Mouse (Mus musculus) right cerebral cortex, postnatal 36 days (tissue): ENCODE results near the gene Atg14.
"Not testable (repeated sequence)": the region's sequence is repeated elsewhere in the genome, so short reads cannot be mapped to it uniquely, and the experiment has no call there.

ENCODE experiments used
- DNase-seq, 2 experiments: peaks; one replicate each; pipeline ENCODE4 v3.0.0; 2022; ENCODE audit warnings: low spot score in 2 of 2, mixed read lengths in 1 of 2

Gene Atg14

DNA sequence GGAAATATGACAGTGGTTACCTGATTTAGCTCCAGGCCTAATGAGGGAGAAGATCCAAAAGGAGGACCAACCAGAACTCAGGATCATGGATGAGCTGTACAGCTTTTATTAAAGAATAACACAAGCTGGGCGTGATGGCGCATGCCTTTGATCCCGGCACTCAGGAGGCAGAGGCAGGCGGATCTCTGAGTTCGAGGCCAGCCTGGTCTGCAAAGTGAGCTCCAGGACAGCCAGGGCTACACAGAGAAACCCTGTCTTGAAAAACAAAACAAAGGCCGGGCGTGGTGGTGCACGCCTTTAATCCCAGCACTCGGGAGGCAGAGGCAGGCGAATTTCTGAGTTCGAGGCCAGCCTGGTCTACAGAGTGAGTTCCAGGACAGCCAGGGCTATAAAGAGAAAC lies at the start of gene Atg14:
Atg14 (minus strand) TSS at position 101 of the 400 bp plus-strand sequence.
- DNase-seq, result not testable (repeated sequence)

DNA sequence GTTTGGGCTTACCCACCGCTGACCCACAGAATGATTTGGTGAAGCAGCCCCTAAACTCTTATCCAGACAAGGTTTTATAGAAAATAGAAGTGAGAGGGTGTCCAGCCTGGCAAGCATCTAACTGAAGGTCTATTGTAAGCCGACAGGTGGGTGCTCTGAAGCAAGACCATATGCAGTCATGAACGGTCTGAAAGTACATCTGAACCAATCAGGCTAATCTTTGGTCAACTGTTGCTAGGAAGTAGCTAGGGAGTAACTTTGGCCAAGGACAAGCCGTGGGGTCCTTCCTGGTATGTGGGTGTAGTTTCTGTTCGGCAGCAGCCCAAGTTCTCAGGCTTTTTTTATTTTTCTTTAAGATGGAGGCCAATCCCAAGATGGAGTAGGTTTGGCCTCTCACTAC lies 48.4 kb upstream of the Atg14 start:
- DNase-seq, result no peak

DNA sequence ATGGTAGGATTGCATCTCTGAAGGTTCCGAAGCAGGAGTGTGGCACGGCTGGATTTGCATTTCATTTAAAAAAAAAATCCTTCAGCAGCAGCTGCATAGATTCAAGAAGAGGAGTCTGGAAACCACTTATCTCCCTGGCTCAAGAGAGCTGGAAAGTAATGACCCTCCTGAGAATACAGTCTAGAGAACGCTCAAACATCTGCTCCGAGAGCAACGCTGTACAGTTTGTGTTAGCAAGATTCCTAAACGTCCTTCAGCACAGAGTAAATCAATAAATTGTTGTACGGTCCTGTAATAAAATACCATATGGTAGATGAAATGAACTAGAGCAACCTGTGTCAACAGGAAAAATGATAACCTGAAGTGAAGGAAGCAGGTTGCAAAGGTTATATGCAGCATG lies 42.8 kb upstream of the Atg14 start:
- no peak for DNase-seq

DNA sequence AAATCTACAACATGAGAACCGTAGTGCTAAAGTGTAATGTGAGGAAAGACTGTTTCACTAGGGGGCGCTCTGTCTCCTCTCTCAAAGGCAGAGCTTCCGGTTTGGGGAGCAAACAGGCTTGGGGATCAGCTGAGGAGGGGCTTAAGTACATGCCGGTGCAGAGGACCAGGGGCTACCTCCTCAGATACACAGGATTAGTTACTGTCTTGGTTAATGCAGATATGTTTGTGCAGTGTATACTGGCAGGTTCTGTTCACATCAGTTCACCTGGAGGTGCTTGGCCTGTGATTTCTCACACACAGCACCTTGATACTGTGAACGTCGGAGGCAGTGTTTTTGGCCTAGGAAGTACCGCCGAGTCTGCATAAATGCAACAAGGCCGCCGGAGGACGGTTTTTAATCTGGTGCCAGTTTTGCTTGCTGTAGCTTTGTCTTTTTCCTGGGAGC lies 27.5 kb upstream of the Atg14 start:
- DNase-seq, result peak; percentile 33 to 53

DNA sequence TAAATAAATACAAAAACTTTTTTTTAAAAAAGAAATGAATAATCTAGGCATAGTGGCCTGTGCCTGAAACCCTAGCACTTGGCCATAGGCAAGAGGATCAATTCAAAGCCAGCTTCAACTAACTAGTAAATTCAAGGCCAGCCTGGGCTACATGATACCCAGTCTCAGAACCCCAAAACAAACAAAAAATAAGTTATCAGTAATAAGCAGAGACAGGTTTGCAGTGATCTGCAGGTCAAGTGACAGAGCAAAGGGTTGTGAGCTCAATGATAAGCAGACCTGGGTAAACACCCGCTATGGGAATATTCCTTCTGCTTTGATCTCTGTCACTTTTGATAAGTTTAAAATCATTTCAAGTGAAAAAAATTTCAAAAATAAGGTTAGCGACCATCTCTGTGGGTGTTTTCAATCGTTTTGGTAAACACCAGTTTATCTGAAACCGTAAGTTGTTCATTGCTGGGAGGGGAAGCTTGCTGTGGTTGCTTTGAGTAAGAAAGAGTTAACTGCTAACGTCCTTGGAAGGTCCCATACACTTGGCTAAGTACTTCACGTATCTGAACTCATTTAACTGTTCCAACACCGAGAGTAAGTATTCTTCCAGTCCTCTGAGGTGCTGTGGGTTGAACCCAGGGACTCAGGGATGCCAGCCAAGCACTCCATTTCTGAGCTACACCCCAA lies 24.1 kb upstream of the Atg14 start:
- no peak for DNase-seq

DNA sequence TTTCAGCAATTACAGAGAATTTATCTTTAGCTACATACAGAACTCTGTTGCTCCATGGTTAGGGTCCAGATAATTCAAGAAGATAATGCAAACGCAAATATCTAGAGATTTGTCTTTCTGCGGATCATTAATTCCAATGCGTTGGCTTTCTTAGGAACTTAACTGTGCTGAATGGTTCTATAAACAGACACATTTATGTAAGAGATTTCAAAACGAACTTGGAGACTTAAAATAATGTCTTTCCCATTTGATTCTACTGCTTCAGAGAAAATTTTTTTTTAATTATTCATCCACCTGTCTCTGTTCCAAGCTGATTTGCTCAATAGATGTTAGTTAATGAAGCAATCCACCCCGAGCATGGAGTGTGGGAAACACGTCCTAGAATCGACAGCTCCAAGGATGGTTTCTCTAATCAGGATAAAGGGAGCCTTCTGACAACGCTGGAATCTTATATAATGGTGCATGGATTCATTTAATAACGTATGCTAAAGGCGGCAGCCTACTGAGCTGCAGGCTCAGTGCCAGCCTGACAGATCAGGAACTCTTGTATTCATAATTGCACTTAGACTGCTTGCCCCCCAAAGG lies 20.0 kb upstream of the Atg14 start:
- peak; percentile 6 to 21 for DNase-seq

DNA sequence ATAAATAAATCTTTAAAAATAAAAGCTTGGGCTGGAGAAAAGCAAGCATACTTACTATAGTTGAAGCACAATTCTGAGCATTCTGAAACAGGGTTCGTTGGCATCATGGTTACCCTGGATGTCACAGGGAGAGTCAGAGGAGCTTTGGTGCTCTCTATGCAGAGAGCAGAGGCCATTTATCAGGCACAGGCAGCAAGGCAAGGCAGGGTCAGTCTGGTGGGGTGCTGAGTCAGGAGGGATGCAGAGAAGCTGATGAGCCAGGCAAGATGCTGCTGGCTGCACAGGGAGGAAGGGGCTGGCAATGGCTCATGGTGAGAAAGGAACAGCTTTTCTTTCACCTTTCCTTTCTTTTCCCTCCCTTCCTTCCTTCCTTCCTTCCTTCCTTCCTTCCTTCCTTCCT lies 19.0 kb upstream of the Atg14 start:
- no peak for DNase-seq

DNA sequence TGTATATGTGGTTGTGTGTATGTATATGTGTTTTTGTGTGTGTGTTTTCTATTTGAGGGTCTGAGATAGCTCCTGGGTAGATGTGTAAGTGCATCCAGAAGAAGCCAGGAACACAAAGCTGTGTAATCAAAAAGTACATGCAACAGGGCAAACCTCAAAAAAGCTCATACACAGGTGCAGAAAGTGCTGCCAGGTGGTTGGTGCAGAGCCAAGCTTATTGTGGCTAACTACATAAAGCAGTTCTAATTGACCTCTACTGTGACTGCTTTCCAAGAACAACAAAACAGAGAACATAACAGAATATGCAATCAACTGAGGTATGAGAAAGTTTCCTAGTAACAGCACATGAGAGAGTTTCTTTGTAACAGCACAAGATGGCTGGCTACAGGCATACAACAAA lies 13.9 kb upstream of the Atg14 start:
- DNase-seq, result no peak

DNA sequence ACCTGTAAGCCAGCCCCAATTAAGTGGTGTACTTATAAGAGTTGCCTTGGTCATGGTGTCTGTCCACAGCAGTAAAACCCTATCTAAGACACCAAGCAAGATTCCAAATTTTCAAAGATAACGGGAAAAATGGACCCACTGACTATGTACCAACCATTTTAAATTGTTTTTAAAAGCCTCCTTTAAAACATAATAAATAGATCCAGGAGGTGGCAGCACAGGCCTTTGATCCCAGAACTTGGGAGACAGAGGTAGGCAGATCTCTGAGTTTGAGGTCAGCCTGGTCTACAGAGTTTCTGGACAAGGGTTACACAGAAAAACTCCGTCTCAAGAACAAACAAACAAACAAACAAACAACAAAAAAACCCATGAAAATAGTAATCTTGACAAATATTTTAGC lies 11.2 kb upstream of the Atg14 start:
- no peak for DNase-seq

DNA sequence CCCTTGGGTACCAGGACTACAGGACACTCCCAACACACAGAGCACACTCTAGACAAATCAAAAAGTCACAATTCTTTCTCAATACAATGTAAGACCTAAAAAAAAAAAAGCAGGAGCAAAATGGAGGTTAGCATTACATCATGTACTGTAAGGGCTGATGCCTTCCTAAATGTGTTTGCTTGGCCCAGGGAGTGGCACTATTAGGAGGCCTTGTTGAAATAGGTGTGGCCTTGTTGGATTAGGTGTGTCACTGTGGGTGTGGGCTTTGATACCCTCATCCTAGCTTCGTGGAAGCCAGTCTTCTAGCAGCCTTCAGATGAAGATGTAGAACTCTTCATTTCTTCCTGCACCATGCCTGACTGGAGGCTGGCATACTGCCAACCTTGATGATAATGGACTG lies 10.8 kb upstream of the Atg14 start:
- no peak for DNase-seq

DNA sequence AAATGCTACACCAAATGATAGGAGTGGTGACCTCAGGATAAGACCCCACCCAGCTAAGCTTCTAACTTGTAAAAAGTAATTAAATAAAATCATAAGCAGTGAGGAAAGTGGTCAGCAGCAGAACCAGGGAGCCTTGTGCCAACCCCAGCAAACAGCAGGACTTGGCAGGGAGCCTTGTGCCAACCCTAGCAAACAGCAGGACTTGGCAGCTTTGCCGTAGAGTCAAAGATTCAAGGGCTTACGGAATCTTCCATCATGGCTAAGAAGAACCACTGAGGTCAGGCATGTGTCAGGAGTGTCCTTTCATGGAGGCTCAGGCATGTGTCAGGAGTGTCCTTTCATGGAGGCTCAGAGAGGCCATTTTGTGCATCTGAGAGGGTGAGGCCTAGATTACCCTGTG lies 7.6 kb upstream of the Atg14 start:
- DNase-seq, result no peak

DNA sequence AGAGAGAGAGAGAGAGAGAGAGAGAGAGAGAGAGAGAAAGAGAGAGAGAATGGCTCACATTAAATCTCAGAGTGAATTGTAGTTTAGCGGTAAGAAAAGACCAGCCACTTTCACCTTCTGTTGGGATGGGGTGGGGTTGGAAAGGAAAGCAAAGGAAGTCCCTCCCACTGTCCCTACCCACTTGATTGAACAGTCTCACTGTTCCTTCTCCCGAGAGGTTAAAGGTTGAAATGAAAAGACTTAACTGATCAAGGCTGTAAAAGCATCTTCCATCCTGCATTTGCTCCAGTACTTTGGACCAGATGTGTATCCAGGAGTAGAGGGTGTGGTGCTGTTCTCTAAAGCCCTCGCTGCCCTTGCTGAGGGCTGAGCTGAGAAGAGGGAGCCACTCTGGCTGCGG lies 6.2 kb upstream of the Atg14 start:
- no peak for DNase-seq

DNA sequence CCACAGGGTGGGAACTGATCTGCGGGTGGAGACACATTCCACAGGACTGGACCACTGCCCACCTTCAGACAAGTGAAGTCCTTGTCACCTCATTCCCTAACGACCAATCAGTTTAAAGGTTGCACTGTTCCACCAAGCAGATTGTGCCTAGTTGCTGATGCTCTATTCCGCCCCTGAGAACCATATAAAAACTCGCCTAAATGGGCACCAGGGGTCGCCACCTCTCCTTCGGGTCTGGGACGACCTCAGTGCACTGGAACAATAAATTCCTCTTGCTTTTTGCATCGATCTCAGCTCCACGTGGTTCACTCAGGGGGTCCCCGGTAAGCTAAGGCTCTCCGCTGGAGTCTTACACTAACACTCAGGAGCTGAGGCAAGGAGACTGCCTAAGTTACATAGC lies 4.3 kb upstream of the Atg14 start:
- no peak for DNase-seq

DNA sequence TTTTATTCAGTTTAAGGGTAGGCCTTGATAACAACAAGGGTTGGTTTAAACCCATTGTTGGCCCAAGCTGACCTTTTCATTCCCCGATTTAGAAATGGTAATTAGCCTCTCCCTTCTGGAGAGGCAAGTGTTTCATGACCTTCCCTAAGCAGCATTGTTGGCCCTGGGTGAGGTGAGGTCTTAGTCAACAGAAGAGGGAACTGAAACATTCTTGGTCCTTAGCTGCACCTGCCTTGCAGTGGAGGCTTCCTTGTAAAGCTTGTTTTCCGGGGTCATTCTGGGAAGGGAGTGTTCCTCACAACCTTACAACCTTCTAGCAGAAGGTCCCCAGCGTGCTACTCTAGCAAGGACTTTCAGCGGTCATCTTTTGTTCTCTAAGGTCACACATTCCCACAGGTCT lies 2.3 kb upstream of the Atg14 start:
- no peak for DNase-seq

DNA sequence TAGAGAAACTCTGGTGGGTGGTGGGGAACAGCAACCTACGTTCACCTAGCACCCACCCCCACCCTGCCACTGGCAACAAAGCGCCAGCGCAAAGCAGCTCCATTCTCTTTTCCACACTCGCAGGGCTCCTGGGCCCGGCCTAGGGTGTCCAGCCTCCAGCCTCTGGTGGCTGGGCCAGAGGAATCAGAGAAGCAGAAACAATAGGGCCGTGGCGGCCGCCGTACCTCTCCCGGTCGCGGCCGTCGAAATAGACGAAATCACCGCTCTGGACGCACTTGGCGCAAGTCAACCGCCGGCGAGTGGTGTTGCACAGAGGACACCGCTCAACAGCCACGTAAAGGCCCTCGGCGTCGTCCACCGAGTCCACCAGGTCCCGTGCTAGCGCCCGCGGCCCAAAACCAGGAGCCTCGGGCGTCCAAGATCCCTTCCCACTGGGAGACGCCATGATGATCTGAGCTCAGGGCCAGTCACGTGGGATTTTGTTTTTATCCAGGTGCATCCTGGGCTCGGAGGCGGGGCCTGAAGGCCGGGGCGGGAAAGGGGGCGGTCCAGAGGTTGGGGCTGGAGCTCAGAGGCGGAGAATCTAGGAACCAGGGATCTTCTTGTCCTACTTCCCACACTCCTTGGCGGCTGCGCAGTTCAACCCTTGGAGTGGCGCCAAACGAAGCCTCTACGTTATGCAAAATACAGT lies 2.3 kb downstream of the Atg14 start:
- DNase-seq, result peak; percentile 94

DNA sequence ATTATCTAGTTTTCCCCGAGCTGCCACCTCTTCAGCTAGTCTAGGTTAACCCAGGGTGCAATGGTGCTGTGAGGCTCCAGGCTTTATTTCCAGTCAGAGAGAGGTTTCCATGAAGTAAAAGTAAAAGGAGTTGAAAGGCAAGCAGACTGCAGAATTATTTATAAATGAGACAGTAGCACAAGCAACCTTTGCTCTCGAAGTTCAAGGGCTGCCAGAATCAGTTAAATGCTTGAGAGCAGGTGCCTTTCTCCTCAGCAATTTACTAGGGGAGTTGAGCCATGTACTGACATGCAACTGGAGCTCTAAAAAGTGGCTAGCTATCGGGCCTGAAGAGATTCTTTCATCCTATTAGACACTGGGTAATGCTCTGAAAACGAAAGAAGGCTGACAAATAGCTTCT lies 7.3 kb downstream of the Atg14 start:
- no peak for DNase-seq

DNA sequence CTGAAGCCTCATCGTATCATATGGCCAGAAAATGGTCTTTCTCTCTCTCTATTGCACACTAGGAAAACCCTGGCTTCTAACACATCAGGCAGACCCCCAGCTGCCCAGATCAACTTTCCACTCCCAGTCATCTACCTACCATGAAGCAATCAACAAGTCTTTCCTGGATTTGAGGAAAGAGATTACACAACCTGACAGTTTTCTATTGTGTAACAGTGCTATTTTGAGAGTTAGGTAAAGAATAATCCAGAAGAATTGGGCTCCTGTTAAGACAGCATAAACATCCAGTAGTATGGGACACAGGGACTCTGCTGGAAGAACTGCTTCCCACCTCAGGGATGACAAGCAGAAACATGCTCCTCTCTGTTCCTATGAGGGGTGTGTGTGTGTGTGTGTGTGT lies 7.9 kb downstream of the Atg14 start:
- DNase-seq, result no peak

DNA sequence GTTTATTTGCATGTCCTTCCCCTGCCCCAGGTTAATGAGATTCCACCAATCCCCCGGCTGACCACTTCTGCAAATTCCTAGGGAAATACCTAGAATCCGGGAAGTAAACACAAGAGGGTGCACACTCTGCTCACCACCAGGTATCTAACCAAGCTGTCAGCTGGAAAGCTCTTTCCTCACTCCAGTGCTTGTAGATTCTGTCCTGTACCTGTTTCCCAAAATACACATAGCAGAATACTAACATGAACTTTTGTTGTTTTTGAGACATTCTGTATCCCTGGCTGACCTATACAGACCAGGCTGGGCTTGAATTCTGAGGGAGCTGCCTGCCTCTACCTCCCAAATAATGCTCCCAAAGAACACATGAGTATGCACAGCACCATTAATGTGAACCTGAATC lies 9.7 kb downstream of the Atg14 start:
- DNase-seq, result no peak

DNA sequence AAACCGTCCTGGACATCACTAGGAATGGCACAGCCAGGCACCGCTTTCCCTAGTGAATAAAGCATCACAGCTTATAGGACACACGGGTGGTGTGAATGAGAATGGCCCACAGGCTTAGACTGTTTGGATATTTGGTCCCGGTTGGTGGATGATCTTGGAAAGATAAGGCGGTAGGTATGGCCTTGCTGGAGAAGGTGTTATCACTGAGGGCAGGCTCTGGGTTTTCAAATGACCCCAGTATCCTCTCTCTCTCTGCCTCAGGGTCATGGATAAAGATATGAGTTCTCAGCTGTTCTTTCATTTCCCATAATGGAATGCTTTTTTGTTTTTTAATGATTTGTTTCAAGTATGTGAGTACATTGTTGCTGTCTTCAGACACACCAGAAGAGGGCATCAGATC lies 15.2 kb downstream of the Atg14 start:
- DNase-seq, result no peak

DNA sequence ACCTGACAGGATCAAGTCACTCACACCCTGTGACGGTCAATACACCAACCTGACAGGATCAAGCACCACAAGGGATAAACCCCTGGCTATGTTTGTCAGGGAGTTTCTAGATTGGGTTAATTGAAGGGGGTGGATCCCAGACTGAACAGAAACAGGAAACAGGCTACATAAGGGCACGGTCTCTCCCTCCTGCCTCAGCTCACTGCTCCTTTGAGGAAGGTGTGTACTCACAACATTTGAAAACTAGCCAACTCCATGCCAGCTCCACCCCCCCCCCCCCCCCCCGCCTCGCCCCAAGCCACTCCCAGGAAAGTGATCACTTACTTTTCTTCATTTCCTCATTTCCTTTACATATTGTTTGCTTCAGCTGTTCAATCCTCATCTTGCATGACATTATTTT lies 16.2 kb downstream of the Atg14 start:
- DNase-seq, result no peak

DNA sequence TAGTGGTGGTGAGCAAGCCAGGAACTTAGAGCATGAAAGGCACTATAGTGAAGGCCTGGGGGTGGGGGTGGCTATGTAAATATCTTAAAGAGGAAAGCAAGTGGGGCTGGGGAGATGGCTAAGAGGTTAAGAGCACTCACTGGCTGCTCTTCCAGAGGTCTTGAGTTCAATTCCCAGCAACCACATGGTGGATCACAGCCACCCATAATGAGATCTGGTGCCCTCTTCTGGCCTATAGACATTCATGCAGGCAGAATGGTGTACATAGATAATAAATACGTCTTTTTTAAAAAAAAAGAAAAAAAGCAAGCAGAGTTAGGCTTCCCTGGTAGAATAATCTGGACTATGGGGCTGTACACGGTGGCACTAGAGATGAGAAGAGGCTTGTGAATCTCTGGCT lies 17.1 kb downstream of the Atg14 start:
- DNase-seq, result no peak

DNA sequence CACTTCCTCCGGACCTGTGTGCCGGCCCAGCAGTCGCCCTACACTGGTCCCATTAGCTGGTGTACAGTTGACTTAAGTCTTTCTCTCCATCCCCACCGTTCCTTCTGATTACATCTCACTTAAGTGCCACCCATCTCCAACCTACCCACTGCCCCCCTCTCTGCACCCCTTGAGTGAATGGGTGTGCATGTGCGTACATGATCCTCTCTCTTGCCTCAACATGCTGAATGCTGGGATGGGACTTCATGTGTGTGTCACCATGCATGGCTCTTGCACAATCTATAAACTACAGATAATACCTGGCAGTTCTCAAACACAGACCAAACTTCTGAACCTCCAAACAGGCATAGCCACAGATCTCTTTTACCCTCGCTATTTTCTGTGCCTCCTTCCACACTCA lies 18.8 kb downstream of the Atg14 start:
- no peak for DNase-seq

DNA sequence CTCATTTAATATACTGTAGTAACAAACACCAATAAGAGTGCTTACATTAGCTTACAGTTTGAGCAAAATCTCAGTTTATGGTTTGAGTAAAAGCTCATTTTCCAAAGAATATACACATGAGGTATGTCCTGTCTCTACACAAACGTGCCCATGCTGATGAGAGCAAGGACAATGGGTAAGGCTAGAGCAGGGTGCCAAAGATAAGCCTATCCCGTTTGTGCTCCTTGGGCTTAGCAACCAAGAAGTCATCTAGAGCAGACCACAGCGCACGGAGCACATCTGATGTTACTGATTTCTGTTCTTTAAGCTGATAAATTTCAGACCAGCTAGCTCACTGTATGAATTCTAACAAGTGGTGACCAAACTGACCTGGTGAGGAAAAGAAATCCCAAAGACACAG lies 25.6 kb downstream of the Atg14 start:
- no peak for DNase-seq
